ENCODE assay signal across 15 mouse cellular contexts in genomic region chr10:57792957-57793356, GRCm38 (mm10). TPM values are rescaled to one million over a fixed set of nuclear protein-coding genes. Genes with fewer than 3 reads are reported as not detected.
"Had no signal": no experiment of that assay in that cellular context is flagged by ENCODE, and none has a peak within 500 bp of the region (broad histone marks: within the 10 kb centered on the region; RNA-seq: fewer than 3 reads in every experiment).

No protein-coding gene starts in this region.

- H3K27ac ChIP-seq: kidney, embryonic 15.5 days; left cerebral cortex, adult 2 months; limb, embryonic 10.5 days; liver, embryonic 14.5 days; midbrain, embryonic 10.5 days; neural tube, embryonic 12.5 days; stomach, embryonic 15.5 days had no signal

- ATAC-seq: intestine, embryonic 16.5 days had no signal

- H3K9ac ChIP-seq: kidney, embryonic 15.5 days; liver, embryonic 14.5 days; lung, embryonic 14.5 days; neural tube, embryonic 12.5 days; stomach, embryonic 15.5 days had no signal

- H3K9me3 ChIP-seq: kidney, embryonic 15.5 days; limb, embryonic 10.5 days; stomach, embryonic 15.5 days had no signal

- H3K4me3 ChIP-seq: kidney, embryonic 15.5 days; left cerebral cortex, adult 2 months; limb, embryonic 10.5 days; midbrain, embryonic 10.5 days; neural tube, embryonic 12.5 days; stomach, embryonic 15.5 days had no signal

- DNase-seq: kidney, adult 2 months; kidney, postnatal 14 days; lung, embryonic 14.5 days; midbrain, embryonic 14.5 days; right cerebral cortex, postnatal 14 days; thymus, postnatal 36 days had no signal

- H3K4me2 ChIP-seq: kidney, embryonic 15.5 days; lung, embryonic 14.5 days; neural tube, embryonic 12.5 days; stomach, embryonic 15.5 days had no signal

- H3K4me1 ChIP-seq: stomach, embryonic 15.5 days had no signal

- H3K27me3 ChIP-seq: kidney, embryonic 15.5 days; neural tube, embryonic 12.5 days; stomach, embryonic 15.5 days had no signal

- H3K36me3 ChIP-seq: kidney, embryonic 15.5 days; limb, embryonic 10.5 days; stomach, embryonic 15.5 days had no signal

RNA-seq across cellular contexts. Expression of gene Fabp7, which starts 8.3 kb away (rescaled TPM):
- polyA plus RNA-seq: testis, adult 2 months had no signal
